30 mouse cellular contexts compared by ENCODE assay signal in genomic region chr10:89111466-89111865, GRCm38 (mm10).
DNase-seq lines count a peak whose midpoint lies in the region; ATAC-seq and TF ChIP-seq lines count a peak whose summit lies in the region.
"Had no signal": no experiment of that assay in that cellular context is flagged by ENCODE, and none has a peak within 500 bp of the region (broad histone marks: within the 10 kb centered on the region; RNA-seq: fewer than 3 reads in every experiment).

No protein-coding gene starts in this region.

- no peak overlapping the region for H3K27ac ChIP-seq in embryonic facial prominence, embryonic 14.5 days (replicated peaks; ENCODE audit: low read depth, low read length)
- no peak overlapping the region for H3K27ac ChIP-seq in embryonic facial prominence, embryonic 10.5 days (replicated peaks)
- 0 out of 2 replicates have a peak overlapping the region, but pooled peaks have one; percentile 14 for H3K27ac ChIP-seq in hindbrain, embryonic 15.5 days (replicated peaks)
- no peak overlapping the region for H3K27ac ChIP-seq in hindbrain, postnatal 0 days
- no peak overlapping the region for H3K27ac ChIP-seq in lung, embryonic 14.5 days (ENCODE audit: low read depth)
- no peak overlapping the region for H3K27ac ChIP-seq in kidney, embryonic 14.5 days (ENCODE audit: low read depth, low read length)
- H3K27ac ChIP-seq: embryonic facial prominence, embryonic 13.5 days; forebrain, embryonic 13.5 days; liver, embryonic 14.5 days; midbrain, embryonic 10.5 days; neural tube, embryonic 12.5 days; stomach, embryonic 15.5 days had no signal

- no peaks in the 10 kb centered on the region for H3K27me3 ChIP-seq in embryonic facial prominence, embryonic 14.5 days (replicated peaks; ENCODE audit: control insufficient read depth, insufficient read depth, low read length)
- no peaks in the 10 kb centered on the region for H3K27me3 ChIP-seq in embryonic facial prominence, embryonic 10.5 days (replicated peaks; ENCODE audit: low read depth, poor library complexity, severe bottlenecking)
- no peaks in the 10 kb centered on the region for H3K27me3 ChIP-seq in hindbrain, embryonic 15.5 days
- H3K27me3 ChIP-seq in hindbrain, postnatal 0 days (ENCODE audit: insufficient read depth, low read length): no peaks in the 10 kb centered on the region
- no peaks in the 10 kb centered on the region for H3K27me3 ChIP-seq in lung, embryonic 14.5 days (ENCODE audit: insufficient read depth, low read length)
- H3K27me3 ChIP-seq in kidney, embryonic 14.5 days (ENCODE audit: control insufficient read depth, insufficient read depth, low read length): no peaks in the 10 kb centered on the region
- H3K27me3 ChIP-seq: CH12.LX; embryonic facial prominence, embryonic 13.5 days; forebrain, embryonic 13.5 days; neural tube, embryonic 12.5 days; stomach, embryonic 15.5 days had no signal

- H3K9ac ChIP-seq in embryonic facial prominence, embryonic 14.5 days (ENCODE audit: low read depth, low read length): no peak overlapping the region
- H3K9ac ChIP-seq in hindbrain, embryonic 15.5 days: no peak overlapping the region
- H3K9ac ChIP-seq in hindbrain, postnatal 0 days (replicated peaks; ENCODE audit: low read length): no peak overlapping the region
- no peak overlapping the region for H3K9ac ChIP-seq in lung, embryonic 14.5 days
- H3K9ac ChIP-seq in kidney, embryonic 14.5 days (ENCODE audit: low read depth, low read length): no peak overlapping the region
- H3K9ac ChIP-seq: embryonic facial prominence, embryonic 13.5 days; forebrain, embryonic 13.5 days; liver, embryonic 14.5 days; neural tube, embryonic 12.5 days; stomach, embryonic 15.5 days had no signal

- 57% methylated on average over 2 of the region's 2 CpGs for WGBS in embryonic facial prominence, embryonic 14.5 days
- 93% methylated on average over 2 of the region's 2 CpGs for WGBS in embryonic facial prominence, embryonic 10.5 days
- WGBS in hindbrain, embryonic 15.5 days: 74% methylated on average over 2 of the region's 2 CpGs
- WGBS in hindbrain, postnatal 0 days: 59% methylated on average over 2 of the region's 2 CpGs
- 69% methylated on average over 2 of the region's 2 CpGs for WGBS in lung, embryonic 14.5 days
- 77% methylated on average over 2 of the region's 2 CpGs for WGBS in kidney, embryonic 14.5 days

- H3K4me2 ChIP-seq in embryonic facial prominence, embryonic 14.5 days (ENCODE audit: low read depth, low read length): no peak overlapping the region
- no peak overlapping the region for H3K4me2 ChIP-seq in hindbrain, embryonic 15.5 days
- H3K4me2 ChIP-seq in hindbrain, postnatal 0 days (ENCODE audit: low read depth, low read length): no peak overlapping the region
- H3K4me2 ChIP-seq in lung, embryonic 14.5 days: no peak overlapping the region
- H3K4me2 ChIP-seq in kidney, embryonic 14.5 days (replicated peaks; ENCODE audit: low read depth, low read length): no peak overlapping the region
- H3K4me2 ChIP-seq: embryonic facial prominence, embryonic 13.5 days; forebrain, embryonic 13.5 days; heart, embryonic 11.5 days; neural tube, embryonic 12.5 days; stomach, embryonic 15.5 days had no signal

- no peaks in the 10 kb centered on the region for H3K36me3 ChIP-seq in embryonic facial prominence, embryonic 14.5 days (ENCODE audit: control insufficient read depth, insufficient read depth, low read length)
- no peaks in the 10 kb centered on the region for H3K36me3 ChIP-seq in embryonic facial prominence, embryonic 10.5 days (replicated peaks)
- H3K36me3 ChIP-seq in hindbrain, embryonic 15.5 days: no peaks in the 10 kb centered on the region
- H3K36me3 ChIP-seq in hindbrain, postnatal 0 days (ENCODE audit: insufficient read depth, low read length): no peaks in the 10 kb centered on the region
- no peaks in the 10 kb centered on the region for H3K36me3 ChIP-seq in lung, embryonic 14.5 days (ENCODE audit: insufficient read depth)
- no peaks in the 10 kb centered on the region for H3K36me3 ChIP-seq in kidney, embryonic 14.5 days (ENCODE audit: control insufficient read depth, insufficient read depth, low read length)
- H3K36me3 ChIP-seq: embryonic facial prominence, embryonic 13.5 days; midbrain, embryonic 10.5 days; neural tube, embryonic 12.5 days; stomach, embryonic 15.5 days had no signal

- peak; percentile 17 for DNase-seq in embryonic facial prominence, embryonic 14.5 days (ENCODE audit: low spot score)
- DNase-seq in embryonic facial prominence, embryonic 10.5 days (ENCODE audit: low spot score): no peak
- no peak for DNase-seq in hindbrain, postnatal 0 days (ENCODE audit: low spot score)
- DNase-seq in lung, embryonic 14.5 days: peak; percentile 12
- no peak for DNase-seq in lung, postnatal 14 days
- peak; percentile 23 for DNase-seq in gonadal fat pad, adult 2 months (ENCODE audit: low read depth)
- DNase-seq: adrenal gland, postnatal 10 days; cerebellum, adult 11 months; cerebellum, adult 9-10 months; cerebellum, postnatal 36 days; embryo, embryonic 11 days; kidney, adult 8-10 months; kidney, postnatal 10 days; layer of hippocampus, postnatal 36 days; liver; lung, adult 2 months; thymus, postnatal 14 days had no signal

- H3K4me3 ChIP-seq in embryonic facial prominence, embryonic 14.5 days (ENCODE audit: low read depth, low read length): no peak overlapping the region
- no peak overlapping the region for H3K4me3 ChIP-seq in embryonic facial prominence, embryonic 10.5 days
- no peak overlapping the region for H3K4me3 ChIP-seq in hindbrain, embryonic 15.5 days
- H3K4me3 ChIP-seq in hindbrain, postnatal 0 days (ENCODE audit: low read length): no peak overlapping the region
- H3K4me3 ChIP-seq in lung, embryonic 14.5 days (ENCODE audit: low read depth, low read length): no peak overlapping the region
- no peak overlapping the region for H3K4me3 ChIP-seq in kidney, embryonic 14.5 days (ENCODE audit: low read length)
- H3K4me3 ChIP-seq: embryonic facial prominence, embryonic 13.5 days; erythroblast, embryonic 14.5 days; forebrain, embryonic 13.5 days; midbrain, embryonic 10.5 days; myocyte; neural tube, embryonic 12.5 days; stomach, embryonic 15.5 days had no signal

- TF ChIP-seq CTCF in hindbrain, postnatal 0 days (IDR thresholded peaks at IDR 0.05; ENCODE audit: low read depth): no peak
- TF ChIP-seq CTCF in lung, embryonic 14.5 days (IDR thresholded peaks at IDR 0.05; ENCODE audit: low read depth): no peak

- H3K9me3 ChIP-seq in embryonic facial prominence, embryonic 14.5 days (ENCODE audit: control insufficient read depth, low read length): no peaks in the 10 kb centered on the region
- no peaks in the 10 kb centered on the region for H3K9me3 ChIP-seq in embryonic facial prominence, embryonic 10.5 days
- H3K9me3 ChIP-seq in hindbrain, embryonic 15.5 days: no peaks in the 10 kb centered on the region
- no peaks in the 10 kb centered on the region for H3K9me3 ChIP-seq in hindbrain, postnatal 0 days (ENCODE audit: low read length)
- no peaks in the 10 kb centered on the region for H3K9me3 ChIP-seq in lung, embryonic 14.5 days (ENCODE audit: low read depth, low read length)
- no peaks in the 10 kb centered on the region for H3K9me3 ChIP-seq in kidney, embryonic 14.5 days (ENCODE audit: control insufficient read depth, low read length)
- H3K9me3 ChIP-seq: embryonic facial prominence, embryonic 13.5 days; forebrain, embryonic 13.5 days; midbrain, embryonic 10.5 days; neural tube, embryonic 12.5 days; stomach, embryonic 15.5 days had no signal

- no peak for ATAC-seq in embryonic facial prominence, embryonic 14.5 days (ENCODE audit: low read depth)
- no peak for ATAC-seq in hindbrain, embryonic 15.5 days (ENCODE audit: low FRiP score, low read depth)
- ATAC-seq in hindbrain, postnatal 0 days: no peak
- ATAC-seq in lung, embryonic 14.5 days (ENCODE audit: insufficient read depth): no peak
- ATAC-seq in kidney, embryonic 14.5 days (ENCODE audit: low FRiP score, low TSS enrichment): no peak
- ATAC-seq: forebrain, embryonic 13.5 days; intestine, embryonic 16.5 days had no signal

- H3K4me1 ChIP-seq in embryonic facial prominence, embryonic 14.5 days (ENCODE audit: control insufficient read depth, insufficient read depth, low read length): no peaks in the 10 kb centered on the region
- no peaks in the 10 kb centered on the region for H3K4me1 ChIP-seq in embryonic facial prominence, embryonic 10.5 days
- H3K4me1 ChIP-seq in hindbrain, embryonic 15.5 days (replicated peaks): peaks cover 6% of the 10 kb centered on the region; the same call in 1 of the 2 replicates
- H3K4me1 ChIP-seq in hindbrain, postnatal 0 days (ENCODE audit: insufficient read depth, low read length): no peaks in the 10 kb centered on the region
- H3K4me1 ChIP-seq in lung, embryonic 14.5 days (ENCODE audit: insufficient read depth): no peaks in the 10 kb centered on the region
- no peaks in the 10 kb centered on the region for H3K4me1 ChIP-seq in kidney, embryonic 14.5 days (ENCODE audit: control insufficient read depth, insufficient read depth, low read length)
- H3K4me1 ChIP-seq: embryonic facial prominence, embryonic 13.5 days; midbrain, embryonic 10.5 days; neural tube, embryonic 12.5 days; stomach, embryonic 15.5 days had no signal

Comparison
In these comparisons a context has a peak if more than half of its experiments do, and no peak if none do; other contexts are left out.
1. DNase-seq: peak in embryonic facial prominence, embryonic 14.5 days (single experiment), lung, embryonic 14.5 days (single experiment) and gonadal fat pad, adult 2 months (single experiment); none in embryonic facial prominence, embryonic 10.5 days (single experiment), hindbrain, postnatal 0 days (single experiment) and lung, postnatal 14 days (single experiment).